Mouse (Mus musculus) forebrain, embryonic 14.5 days (tissue): Measurements from ENCODE around the gene Zfp764. TPM values are rescaled to one million over a fixed set of nuclear protein-coding genes. Genes with fewer than 3 reads are reported as not detected.
"Not testable (repeated sequence)": the region's sequence is repeated elsewhere in the genome, so short reads cannot be mapped to it uniquely, and the experiment has no call there.

Experiments
- ATAC-seq: fragments of 200-750 bp; cut with Nextera tagmentation; 2 replicates; pipeline ENCODE4 v1.8.0; 2017; ENCODE audit warnings: mild to moderate bottlenecking, moderate library complexity
- DNase-seq: peaks from one replicate; pipeline ENCODE4 v3.0.0-alpha.2; 2015; ENCODE audit warnings: low spot score
- H3K27ac ChIP-seq: fragments of 300-500 bp; sonication (generic); 2 replicates; pipeline ENCODE4 v1.5.1; 2014; ENCODE audit warnings: low read depth, mild to moderate bottlenecking, control low read depth, low read length, moderate library complexity
- H3K27me3 ChIP-seq: fragments of 300-500 bp; sonication (generic); replicated peaks from 2 replicates; pipeline ENCODE4 v1.6.1; 2014; ENCODE audit warnings: low read length, control low read depth, mixed read lengths; ENCODE audit not compliant: control insufficient read depth, insufficient read depth
- H3K36me3 ChIP-seq: fragments of 300-500 bp; sonication (generic); 2 replicates; pipeline ENCODE4 v1.6.1; 2014; ENCODE audit warnings: low read length, control low read depth; ENCODE audit not compliant: control insufficient read depth, insufficient read depth
- H3K4me1 ChIP-seq: fragments of 300-500 bp; sonication (generic); 2 replicates; pipeline ENCODE4 v1.6.1; 2014; ENCODE audit warnings: antibody characterized with exemption, low read length, control low read depth; ENCODE audit not compliant: control insufficient read depth, insufficient read depth
- H3K4me2 ChIP-seq: fragments of 300-500 bp; sonication (generic); 2 replicates; pipeline ENCODE4 v1.6.1; 2014; ENCODE audit warnings: mild to moderate bottlenecking, control low read depth, low read length
- H3K4me3 ChIP-seq: fragments of 300-500 bp; sonication (generic); 2 replicates; pipeline ENCODE4 v1.5.1; 2014; ENCODE audit warnings: low read depth, low read length, control low read depth
- H3K9ac ChIP-seq: fragments of 300-500 bp; sonication (generic); 2 replicates; pipeline ENCODE4 v1.6.1; 2014; ENCODE audit warnings: mild to moderate bottlenecking, low read length, control low read depth, moderate library complexity
- H3K9me3 ChIP-seq: fragments of 300-500 bp; sonication (generic); replicated peaks from 2 replicates; pipeline ENCODE4 v1.6.1; 2016; ENCODE audit warnings: low read length, control low read depth, mixed read lengths; ENCODE audit not compliant: control insufficient read depth
- whole genome bisulfite sequencing: fragments of 180-500 bp; shearing (Covaris S2); extraction: QIAGEN DNeasy Blood & Tissue Kit; methylation state at CpG from one replicate; pipeline ENCODE4 v1.1.7; 2014; 5-methylcytosine and 5-hydroxymethylcytosine counted together
- polyA plus RNA-seq: library from polyadenylated mRNA; unstranded; fragments of >200 nt; fragmentation: Nextera tagmentation; extraction: Ambion mirVana; gene quantifications from 2 replicates; pipeline ENCODE4 v1.2.1, GENCODE M21; 2014

The Zfp764 gene
- polyA plus RNA-seq, 1 experiment from 2014 or later: 4.4 TPM

GRCm38 (mm10) chr7:127378310-127378921 lies 28.2 kb downstream of the Zfp764 start:
- H3K4me3 ChIP-seq: no peak overlapping the region
- no peak for ATAC-seq
- WGBS: 83% methylated on average over 6 of the region's 6 CpGs
- H3K9me3 ChIP-seq: no peaks in the 10 kb centered on the region
- H3K27ac ChIP-seq: no peak overlapping the region
- H3K4me1 ChIP-seq: no peaks in the 10 kb centered on the region
- H3K4me2 ChIP-seq: no peak overlapping the region
- no peak for DNase-seq
- H3K27me3 ChIP-seq: no peaks in the 10 kb centered on the region
- 0 out of 2 replicates have a peak, but pooled peaks cover 6% of the 10 kb centered on the region for H3K36me3 ChIP-seq
- H3K9ac ChIP-seq: no peak overlapping the region

DNA sequence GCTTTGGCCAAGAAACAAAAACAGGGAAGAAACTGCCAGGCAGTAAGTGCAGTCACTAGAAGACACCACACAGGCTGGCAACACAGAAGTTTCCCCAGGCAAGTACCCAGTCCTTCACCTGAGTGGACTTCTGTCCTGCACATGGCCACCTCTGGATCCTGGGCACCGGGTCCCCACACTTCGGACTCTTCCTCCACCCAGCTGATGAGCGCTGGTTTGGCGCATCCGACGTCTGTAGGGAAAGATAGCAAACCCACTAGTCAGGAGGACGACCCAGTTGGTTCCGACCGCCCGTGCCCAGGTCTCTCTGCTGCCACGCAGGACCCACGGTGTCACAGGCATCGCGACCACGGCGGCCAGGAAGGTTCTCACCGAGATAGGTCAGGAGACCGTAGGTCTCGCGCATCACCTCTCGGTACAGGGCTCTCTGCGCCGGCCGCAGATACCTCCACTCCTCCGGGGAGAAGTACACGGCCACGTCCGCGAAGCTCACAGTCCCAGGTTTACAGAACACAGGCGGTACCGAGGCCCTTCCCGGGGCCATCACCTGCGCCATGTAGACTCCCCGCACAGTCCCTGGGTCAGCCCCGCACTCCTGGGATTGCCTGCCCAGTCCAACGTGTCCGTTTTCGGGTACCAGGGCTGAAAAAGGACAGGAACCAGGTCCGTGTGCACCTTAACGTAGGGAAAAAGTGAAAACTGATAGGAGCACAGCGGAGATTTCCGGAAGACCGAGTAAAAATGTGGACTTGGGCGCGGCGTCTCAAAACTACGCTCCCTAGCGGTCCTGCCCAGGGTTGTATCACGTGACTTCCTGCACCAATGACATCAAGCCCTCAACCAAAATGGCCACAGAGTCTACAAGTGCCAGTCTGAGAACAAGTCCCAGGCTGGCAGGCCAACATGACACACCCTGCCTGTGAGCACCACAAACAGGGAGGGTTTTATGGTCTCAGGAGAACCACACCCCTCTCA lies 31.1 kb downstream of the Zfp764 start, which contains the start of gene Zfp747:
Zfp747 (minus strand) TSS at position 780 of the 975 bp plus-strand sequence.
- DNase-seq (peak; percentile 97), ATAC-seq (peak; percentile 97)
- H3K4me1 ChIP-seq, H3K27me3 ChIP-seq, H3K9me3 ChIP-seq, H3K36me3 ChIP-seq: not testable (repeated sequence)
- peak within 1 kb of the TSS; percentile 77 for H3K9ac ChIP-seq
- 3% methylated on average over 49 of the region's 49 CpGs for WGBS
- H3K4me2 ChIP-seq: peak within 1 kb of the TSS; percentile 70
- H3K4me3 ChIP-seq: peak within 1 kb of the TSS; percentile 65
- H3K27ac ChIP-seq: peak within 1 kb of the TSS; percentile 52

GRCm38 (mm10) chr7:127371870-127372269 lies 34.8 kb downstream of the Zfp764 start:
- H3K4me3 ChIP-seq, H3K4me1 ChIP-seq, H3K4me2 ChIP-seq, H3K9ac ChIP-seq, H3K9me3 ChIP-seq, H3K36me3 ChIP-seq, ATAC-seq, H3K27me3 ChIP-seq, H3K27ac ChIP-seq, DNase-seq: not testable (repeated sequence)
- 76% methylated on average over 3 of the region's 3 CpGs for WGBS

GRCm38 (mm10) chr7:127371213-127371612 lies 35.4 kb downstream of the Zfp764 start:
- Histone ChIP-seq H3K9me3 (no peaks in the 10 kb centered on the region), H3K4me2 (no peak overlapping the region), H3K9ac (no peak overlapping the region), H3K27me3 (no peaks in the 10 kb centered on the region), H3K4me1 (no peaks in the 10 kb centered on the region), H3K27ac (no peak overlapping the region), H3K4me3 (no peak overlapping the region), H3K36me3 (0 out of 2 replicates have a peak, but pooled peaks cover 6% of the 10 kb centered on the region)
- 81% methylated on average over 2 of the region's 2 CpGs for WGBS
- DNase-seq: no peak
- no peak for ATAC-seq

DNA sequence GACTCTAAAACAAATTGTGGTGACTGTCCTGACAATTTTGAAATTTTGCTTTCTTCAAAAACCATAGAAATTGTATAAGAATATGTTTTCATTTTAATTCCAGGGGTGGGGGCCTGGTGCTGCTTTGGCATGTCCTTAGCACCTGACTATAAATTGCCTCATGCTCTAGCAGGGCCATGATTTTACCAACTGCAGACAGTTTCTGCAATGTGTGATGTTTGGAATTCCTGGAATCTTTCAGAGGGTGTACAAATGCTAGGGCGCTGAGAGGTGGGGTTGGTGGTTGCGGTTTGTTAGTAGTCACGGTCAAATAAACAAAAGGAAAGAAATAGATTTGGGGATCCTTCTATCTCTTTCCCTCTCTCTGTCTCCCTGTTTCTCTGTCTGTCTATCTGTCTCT lies 40.4 kb downstream of the Zfp764 start:
- H3K27ac ChIP-seq: no peak overlapping the region
- no peak overlapping the region for H3K4me3 ChIP-seq
- no peaks in the 10 kb centered on the region for H3K27me3 ChIP-seq
- H3K36me3 ChIP-seq: no peaks in the 10 kb centered on the region
- H3K4me2 ChIP-seq: no peak overlapping the region
- WGBS: 90% methylated on average over 3 of the region's 3 CpGs
- ATAC-seq (no peak), DNase-seq (no peak)
- H3K4me1 ChIP-seq: peaks cover 2% of the 10 kb centered on the region; the same call in 1 of the 2 replicates
- no peak overlapping the region for H3K9ac ChIP-seq
- H3K9me3 ChIP-seq: no peaks in the 10 kb centered on the region

DNA sequence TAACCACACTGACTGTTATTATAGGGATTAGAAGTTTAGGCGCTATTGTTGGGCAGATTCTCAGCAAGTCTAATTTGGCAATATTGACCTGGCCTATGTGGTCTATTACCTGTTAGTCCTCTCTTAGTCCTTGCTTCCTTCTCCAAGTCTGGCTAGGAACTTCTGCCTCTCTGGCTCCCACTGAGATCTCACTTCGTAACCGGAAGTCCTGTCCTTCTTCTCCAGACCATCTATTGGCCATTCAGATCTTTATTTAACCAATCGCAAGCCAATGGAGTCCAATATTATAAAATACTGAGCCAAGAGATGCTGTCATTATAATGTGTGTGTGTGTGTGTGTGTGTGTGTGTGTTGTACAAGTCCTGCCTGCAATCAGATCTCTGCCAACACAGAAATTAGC lies 42.5 kb downstream of the Zfp764 start:
- Histone ChIP-seq H3K27ac (no peak overlapping the region), H3K4me3 (peak overlapping the region; percentile 31), H3K9ac (no peak overlapping the region), H3K4me2 (peak overlapping the region; percentile 65), H3K27me3 (no peaks in the 10 kb centered on the region), H3K9me3 (no peaks in the 10 kb centered on the region), H3K36me3 (no peaks in the 10 kb centered on the region), H3K4me1 (peaks cover 2% of the 10 kb centered on the region; the same call in 1 of the 2 replicates)
- WGBS: 44% methylated on average over 4 of the region's 4 CpGs
- DNase-seq: no peak
- ATAC-seq: no peak

DNA sequence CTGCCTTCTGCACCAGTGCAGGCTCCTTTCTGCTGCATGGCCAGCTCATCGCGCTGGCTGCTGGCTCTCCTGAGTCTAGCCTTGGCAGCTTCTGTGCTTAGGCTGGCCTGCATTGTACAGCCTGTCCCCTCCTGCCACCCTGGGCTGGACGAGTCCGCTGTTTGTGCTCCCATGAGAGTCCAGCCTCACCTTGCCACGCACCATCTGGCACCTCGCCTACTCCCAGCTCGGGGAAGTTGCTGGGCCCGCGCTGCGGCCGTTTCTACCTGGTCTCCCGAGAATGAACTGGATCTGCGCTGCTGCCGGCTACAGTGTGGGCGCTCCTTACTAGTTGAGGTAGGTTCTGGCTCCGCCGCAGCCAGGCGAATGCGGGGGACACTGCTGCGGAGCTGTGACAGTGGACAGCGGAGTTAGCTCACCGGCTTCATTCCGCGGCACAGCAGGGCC lies 43.1 kb downstream of the Zfp764 start:
- 1% methylated on average over 24 of the region's 24 CpGs for WGBS
- no peaks in the 10 kb centered on the region for H3K36me3 ChIP-seq
- ATAC-seq (peak; percentile 57; the same call in 1 of the 2 replicates), DNase-seq (peak; percentile 40)
- peaks cover 2% of the 10 kb centered on the region; the same call in 1 of the 2 replicates for H3K4me1 ChIP-seq
- peak overlapping the region; percentile 63 for H3K9ac ChIP-seq
- peak overlapping the region; percentile 65 for H3K4me2 ChIP-seq
- no peaks in the 10 kb centered on the region for H3K9me3 ChIP-seq
- no peak overlapping the region for H3K27ac ChIP-seq
- peak overlapping the region; percentile 31 for H3K4me3 ChIP-seq
- no peaks in the 10 kb centered on the region for H3K27me3 ChIP-seq

DNA sequence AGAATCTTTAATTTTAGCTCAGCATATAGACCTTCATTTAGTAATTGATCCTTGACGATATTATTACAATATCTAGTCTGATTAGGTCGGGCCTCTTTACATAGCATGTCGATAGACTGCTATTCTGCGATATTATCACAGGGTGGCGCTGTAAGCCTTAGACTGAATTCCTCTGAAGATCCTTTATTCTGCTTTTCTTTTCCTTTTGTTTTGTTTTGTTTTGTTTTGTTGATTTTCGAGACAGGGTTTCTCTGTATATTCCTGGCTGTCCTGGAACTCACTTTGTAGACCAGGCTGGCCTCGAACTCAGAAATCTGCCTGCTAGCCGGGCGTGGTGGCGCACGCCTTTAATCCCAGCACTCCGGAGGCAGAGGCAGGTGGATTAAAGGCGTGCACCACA lies 44.2 kb downstream of the Zfp764 start:
- not testable (repeated sequence) for H3K9me3 ChIP-seq, H3K36me3 ChIP-seq, H3K9ac ChIP-seq, H3K4me1 ChIP-seq, ATAC-seq, H3K27me3 ChIP-seq, H3K4me3 ChIP-seq, H3K27ac ChIP-seq
- WGBS: 10% methylated on average over 13 of the region's 13 CpGs
- DNase-seq: peak; percentile 85
- peak overlapping the region; percentile 37 for H3K4me2 ChIP-seq
